Mouse (Mus musculus) forebrain, embryonic 14.5 days (tissue): ENCODE data around the gene Palld. TPM values are rescaled to one million over a fixed set of nuclear protein-coding genes. Genes with fewer than 3 reads are reported as not detected.
A peak's percentile ranks its signal among the peaks of the same experiment; 100 is the strongest.

ENCODE experiments used
- ATAC-seq: fragments of 200-750 bp; cut with Nextera tagmentation; 2 replicates; pipeline ENCODE4 v1.8.0; 2017; ENCODE audit warnings: mild to moderate bottlenecking, moderate library complexity
- DNase-seq: peaks from one replicate; pipeline ENCODE4 v3.0.0-alpha.2; 2015; ENCODE audit warnings: low spot score
- H3K27ac ChIP-seq: fragments of 300-500 bp; sonication (generic); 2 replicates; pipeline ENCODE4 v1.5.1; 2014; ENCODE audit warnings: low read depth, mild to moderate bottlenecking, control low read depth, low read length, moderate library complexity
- H3K27me3 ChIP-seq: fragments of 300-500 bp; sonication (generic); replicated peaks from 2 replicates; pipeline ENCODE4 v1.6.1; 2014; ENCODE audit warnings: low read length, control low read depth, mixed read lengths; ENCODE audit not compliant: control insufficient read depth, insufficient read depth
- H3K36me3 ChIP-seq: fragments of 300-500 bp; sonication (generic); 2 replicates; pipeline ENCODE4 v1.6.1; 2014; ENCODE audit warnings: low read length, control low read depth; ENCODE audit not compliant: control insufficient read depth, insufficient read depth
- H3K4me1 ChIP-seq: fragments of 300-500 bp; sonication (generic); 2 replicates; pipeline ENCODE4 v1.6.1; 2014; ENCODE audit warnings: antibody characterized with exemption, low read length, control low read depth; ENCODE audit not compliant: control insufficient read depth, insufficient read depth
- H3K4me2 ChIP-seq: fragments of 300-500 bp; sonication (generic); 2 replicates; pipeline ENCODE4 v1.6.1; 2014; ENCODE audit warnings: mild to moderate bottlenecking, control low read depth, low read length
- H3K4me3 ChIP-seq: fragments of 300-500 bp; sonication (generic); 2 replicates; pipeline ENCODE4 v1.5.1; 2014; ENCODE audit warnings: low read depth, low read length, control low read depth
- H3K9ac ChIP-seq: fragments of 300-500 bp; sonication (generic); 2 replicates; pipeline ENCODE4 v1.6.1; 2014; ENCODE audit warnings: mild to moderate bottlenecking, low read length, control low read depth, moderate library complexity
- H3K9me3 ChIP-seq: fragments of 300-500 bp; sonication (generic); replicated peaks from 2 replicates; pipeline ENCODE4 v1.6.1; 2016; ENCODE audit warnings: low read length, control low read depth, mixed read lengths; ENCODE audit not compliant: control insufficient read depth
- WGBS: fragments of 180-500 bp; shearing (Covaris S2); extraction: QIAGEN DNeasy Blood & Tissue Kit; methylation state at CpG from one replicate; pipeline ENCODE4 v1.1.7; 2014; 5-methylcytosine and 5-hydroxymethylcytosine counted together
- polyA plus RNA-seq: library from polyadenylated mRNA; unstranded; fragments of >200 nt; fragmentation: Nextera tagmentation; extraction: Ambion mirVana; gene quantifications from 2 replicates; pipeline ENCODE4 v1.2.1, GENCODE M21; 2014

Gene Palld
- polyA plus RNA-seq, 1 experiment from 2014 or later: 15.9 TPM

DNA sequence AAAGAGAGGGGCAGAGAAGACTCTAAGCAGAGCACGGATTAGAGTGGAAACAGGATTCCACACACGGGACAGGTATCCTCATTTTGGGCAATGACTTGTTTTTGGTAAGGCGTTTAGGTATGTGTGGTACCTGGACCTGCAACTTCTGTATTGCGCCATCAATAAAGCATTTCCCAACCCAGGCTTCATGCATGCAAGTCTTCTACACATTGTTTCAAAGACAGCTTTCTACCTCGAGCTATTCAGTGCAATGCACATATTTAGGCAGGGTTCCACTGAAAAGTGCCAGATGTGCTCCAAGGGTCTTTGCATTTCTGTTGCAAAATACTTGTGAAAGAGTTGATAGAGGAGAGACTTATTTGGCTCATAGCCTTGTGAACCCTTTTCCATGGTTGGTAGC is 241.5 kb downstream of the Palld start:
- no peak overlapping the region for H3K27ac ChIP-seq
- ATAC-seq (no peak), DNase-seq (no peak)
- no peak overlapping the region for H3K9ac ChIP-seq
- no peaks in the 10 kb centered on the region for H3K36me3 ChIP-seq
- no peak overlapping the region for H3K4me2 ChIP-seq
- WGBS: 93% methylated on average over 5 of the region's 5 CpGs
- no peak overlapping the region for H3K4me3 ChIP-seq
- no peaks in the 10 kb centered on the region for H3K27me3 ChIP-seq
- H3K9me3 ChIP-seq: no peaks in the 10 kb centered on the region
- H3K4me1 ChIP-seq: no peaks in the 10 kb centered on the region

DNA sequence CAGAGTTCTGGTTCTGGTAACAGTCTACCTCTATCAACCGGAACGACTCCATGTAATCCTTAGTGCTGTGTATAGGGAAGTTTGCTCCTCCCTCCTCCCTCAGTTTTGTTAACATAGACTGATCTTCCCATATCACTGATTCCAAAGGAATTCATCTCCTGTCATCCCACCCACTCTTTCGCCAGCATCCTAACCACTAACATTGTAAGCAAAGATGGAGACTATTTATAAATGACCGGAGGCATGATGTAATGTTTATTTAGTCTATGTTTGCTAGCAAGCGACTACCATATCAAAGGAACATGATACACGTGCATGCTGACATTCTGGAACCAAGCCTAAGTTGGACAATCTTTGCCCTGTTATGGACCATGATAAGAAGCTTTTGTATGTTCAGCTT is 250.5 kb downstream of the Palld start:
- H3K9me3 ChIP-seq: no peaks in the 10 kb centered on the region
- no peak overlapping the region for H3K4me2 ChIP-seq
- 91% methylated on average over 6 of the region's 6 CpGs for WGBS
- H3K36me3 ChIP-seq: no peaks in the 10 kb centered on the region
- H3K9ac ChIP-seq: no peak overlapping the region
- H3K27ac ChIP-seq: no peak overlapping the region
- H3K4me3 ChIP-seq: no peak overlapping the region
- H3K4me1 ChIP-seq: no peaks in the 10 kb centered on the region
- no peaks in the 10 kb centered on the region for H3K27me3 ChIP-seq
- DNase-seq (no peak), ATAC-seq (no peak)

DNA sequence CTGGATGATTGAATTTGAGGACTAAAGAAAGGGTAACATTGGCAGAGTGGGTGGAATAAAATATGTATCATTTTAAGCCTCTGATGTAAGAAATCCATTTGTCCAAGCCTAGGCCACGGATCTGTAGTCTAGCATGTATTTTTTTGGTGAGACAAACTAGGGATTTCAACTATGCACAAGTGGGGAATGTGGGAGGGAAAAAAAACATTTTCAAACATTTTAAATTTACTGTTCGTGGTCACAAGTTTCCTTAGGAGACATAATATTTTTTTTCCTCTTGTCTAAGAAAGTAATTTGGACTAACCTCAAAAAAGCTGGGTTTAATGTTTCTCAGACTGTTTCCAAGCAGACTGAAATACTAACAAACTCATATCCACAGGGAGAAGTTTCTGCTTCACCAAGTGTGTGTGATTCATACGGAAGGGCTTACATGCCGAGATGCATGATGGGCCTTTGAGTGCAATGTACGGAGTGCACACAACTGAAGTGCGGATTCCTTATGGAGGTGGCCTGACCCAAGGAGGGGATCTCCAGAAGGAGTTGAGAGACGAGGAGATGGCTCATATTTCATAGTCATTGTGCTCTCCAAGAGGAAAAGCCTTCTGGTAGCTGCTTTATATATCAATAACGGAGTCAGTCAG is 256.2 kb downstream of the Palld start:
- no peak for ATAC-seq
- 89% methylated on average over 8 of the region's 8 CpGs for WGBS
- H3K36me3 ChIP-seq: no peaks in the 10 kb centered on the region

DNA sequence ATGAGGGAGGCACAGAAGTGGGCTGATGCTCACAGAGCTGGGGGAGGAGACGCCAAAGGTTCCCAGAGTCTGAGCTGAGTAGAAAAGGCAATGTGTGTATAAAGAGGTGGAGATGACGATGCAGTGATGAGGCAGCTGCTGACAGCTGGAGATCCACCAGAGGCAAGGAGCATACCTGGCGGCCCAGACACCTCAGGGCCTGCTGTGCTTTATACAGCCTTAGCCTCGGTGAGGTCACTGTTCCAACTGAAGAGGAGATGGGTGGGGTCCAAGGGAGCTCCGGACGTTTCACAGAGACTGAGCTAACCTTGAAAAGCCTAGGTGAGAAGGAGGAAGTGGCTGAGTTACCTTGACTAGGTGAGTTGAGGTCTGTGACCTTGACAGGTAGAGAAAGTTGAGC is 256.8 kb downstream of the Palld start:
- WGBS: 84% methylated on average over 6 of the region's 6 CpGs
- no peak overlapping the region for H3K4me2 ChIP-seq
- H3K9me3 ChIP-seq: no peaks in the 10 kb centered on the region
- H3K36me3 ChIP-seq: no peaks in the 10 kb centered on the region
- H3K4me3 ChIP-seq: no peak overlapping the region
- DNase-seq (no peak), ATAC-seq (no peak)
- no peak overlapping the region for H3K9ac ChIP-seq
- no peaks in the 10 kb centered on the region for H3K4me1 ChIP-seq
- H3K27me3 ChIP-seq: no peaks in the 10 kb centered on the region
- H3K27ac ChIP-seq: no peak overlapping the region

More for the DNA sequence above, 256.2 kb downstream of the Palld start:
- Histone ChIP-seq H3K4me1 (no peaks in the 10 kb centered on the region), H3K4me2 (no peak overlapping the region), H3K9ac (no peak overlapping the region), H3K9me3 (no peaks in the 10 kb centered on the region), H3K27ac (no peak overlapping the region), H3K27me3 (no peaks in the 10 kb centered on the region), H3K4me3 (no peak overlapping the region)
- DNase-seq: no peak

DNA sequence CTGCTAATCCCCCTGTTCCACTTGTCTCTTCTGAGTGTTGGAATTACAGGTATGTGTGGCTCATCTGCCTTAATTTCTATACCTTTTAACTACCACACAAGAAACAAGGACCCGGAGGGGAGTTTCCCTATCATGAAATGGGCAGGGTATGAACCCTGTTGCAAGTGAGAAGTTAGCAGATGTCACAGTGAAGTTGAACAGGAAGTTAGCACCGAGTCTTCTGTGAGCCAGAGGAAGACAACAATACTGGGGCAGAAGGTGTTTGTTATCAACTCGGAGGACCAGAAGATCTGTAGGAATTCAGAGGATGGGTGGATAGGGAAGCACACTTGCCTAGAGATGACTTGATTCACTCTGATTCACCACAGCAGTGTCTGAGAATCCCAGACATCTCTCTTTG is 259.3 kb downstream of the Palld start:
- WGBS: 89% methylated on average over 3 of the region's 3 CpGs
- no peak for ATAC-seq

DNA sequence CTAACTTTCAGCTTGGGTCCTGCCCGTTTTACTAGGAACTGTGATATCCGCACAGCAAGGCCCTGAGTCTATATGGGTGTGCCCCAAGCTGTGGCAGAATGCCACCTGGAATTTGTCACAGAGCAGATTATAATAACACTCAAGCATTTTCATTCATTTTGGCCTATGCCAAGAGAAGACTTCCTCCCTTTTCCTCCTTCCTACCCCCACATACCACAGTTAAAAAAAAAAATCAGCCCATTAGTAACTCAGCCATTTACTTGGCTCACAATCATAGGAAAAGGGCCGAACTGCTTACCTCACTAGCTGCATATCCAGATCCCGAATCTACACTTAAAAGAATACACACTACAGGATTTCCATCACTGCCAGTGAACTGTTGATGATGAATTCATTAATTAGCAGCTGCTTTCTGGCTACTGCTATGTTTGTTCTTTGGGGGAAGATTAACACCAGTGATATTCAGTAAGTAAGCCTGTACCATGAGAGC is 260.1 kb downstream of the Palld start:
- no peaks in the 10 kb centered on the region for H3K9me3 ChIP-seq
- no peak overlapping the region for H3K4me2 ChIP-seq
- ATAC-seq (peak; percentile 68; the same call in 1 of the 2 replicates), DNase-seq (peak; percentile 66)
- no peaks in the 10 kb centered on the region for H3K4me1 ChIP-seq
- H3K27me3 ChIP-seq: no peaks in the 10 kb centered on the region
- WGBS: 60% methylated on average over 4 of the region's 4 CpGs
- H3K36me3 ChIP-seq: no peaks in the 10 kb centered on the region
- no peak overlapping the region for H3K4me3 ChIP-seq
- H3K27ac ChIP-seq: no peak overlapping the region
- H3K9ac ChIP-seq: no peak overlapping the region

More for the DNA sequence above, 259.3 kb downstream of the Palld start:
- H3K4me1 ChIP-seq: no peaks in the 10 kb centered on the region
- H3K27me3 ChIP-seq: no peaks in the 10 kb centered on the region
- no peaks in the 10 kb centered on the region for H3K9me3 ChIP-seq
- H3K36me3 ChIP-seq: no peaks in the 10 kb centered on the region
- no peak overlapping the region for H3K4me3 ChIP-seq
- no peak overlapping the region for H3K27ac ChIP-seq
- no peak overlapping the region for H3K9ac ChIP-seq
- DNase-seq: no peak
- no peak overlapping the region for H3K4me2 ChIP-seq

DNA sequence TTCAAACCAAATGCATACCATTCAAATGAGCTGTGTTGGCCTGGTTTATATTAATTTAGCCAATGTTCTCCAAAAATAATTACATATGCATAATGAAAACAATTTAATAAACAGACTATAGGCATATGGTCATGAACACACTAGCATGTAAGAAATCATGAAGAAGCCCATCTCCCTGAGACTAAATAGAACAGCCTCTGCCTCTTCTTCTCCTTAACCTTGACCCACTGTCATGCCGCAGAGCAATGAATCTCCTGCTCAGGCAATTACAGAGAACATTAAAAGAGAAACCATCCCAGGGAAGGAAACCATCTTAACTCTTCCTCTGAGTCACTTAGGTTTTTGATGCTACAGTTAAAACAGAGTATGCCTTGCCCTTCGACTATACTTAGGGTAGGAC is 262.9 kb downstream of the Palld start:
- Histone ChIP-seq H3K4me3 (no peak overlapping the region), H3K4me2 (no peak overlapping the region), H3K9ac (no peak overlapping the region), H3K4me1 (no peaks in the 10 kb centered on the region), H3K36me3 (no peaks in the 10 kb centered on the region), H3K27me3 (no peaks in the 10 kb centered on the region), H3K27ac (no peak overlapping the region), H3K9me3 (no peaks in the 10 kb centered on the region)
- ATAC-seq (no peak), DNase-seq (no peak)
- WGBS: 97% methylated on average over 2 of the region's 2 CpGs

DNA sequence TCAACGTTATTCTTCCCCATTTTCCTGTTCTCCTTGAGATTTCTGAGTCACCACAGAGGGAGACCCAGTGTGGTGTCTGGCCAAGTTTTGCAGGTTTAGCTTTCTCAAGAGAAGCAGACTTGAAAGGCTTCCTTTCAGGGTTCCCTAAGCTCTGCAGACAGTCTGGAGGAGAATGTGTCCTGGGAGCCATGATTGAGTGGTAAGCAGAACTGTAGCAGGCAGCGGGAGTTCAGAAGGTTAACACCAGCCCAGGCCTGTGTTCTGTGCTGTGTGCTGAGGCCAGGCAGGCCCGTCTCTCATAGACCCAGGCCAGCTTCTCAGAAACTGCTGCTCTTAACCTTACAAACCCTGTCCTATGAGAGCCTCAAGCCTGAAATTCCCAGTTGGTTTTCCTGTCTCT is 263.5 kb downstream of the Palld start:
- ATAC-seq: no peak

DNA sequence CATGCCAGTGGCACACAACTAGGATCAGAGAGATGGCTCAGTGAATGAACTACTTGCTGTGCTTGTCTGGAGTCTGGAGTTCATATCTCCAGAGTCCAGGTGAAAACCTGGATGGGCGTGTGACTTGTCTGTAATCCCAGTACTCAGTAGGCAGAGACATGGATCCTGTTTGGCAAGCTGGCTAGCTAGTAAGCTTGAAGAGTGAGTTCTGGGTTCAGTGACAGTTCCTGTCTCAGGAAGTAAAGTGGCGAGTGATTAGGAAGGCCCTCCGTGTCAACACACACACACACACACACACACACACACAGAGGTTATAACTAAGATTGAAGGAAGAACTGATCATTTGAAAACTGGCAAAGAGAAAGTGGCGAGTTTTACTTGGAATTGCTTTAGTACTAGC is 264.8 kb downstream of the Palld start:
- DNase-seq (no peak), ATAC-seq (no peak)
- 92% methylated on average over 4 of the region's 4 CpGs for WGBS
- H3K4me3 ChIP-seq: no peak overlapping the region
- no peaks in the 10 kb centered on the region for H3K4me1 ChIP-seq
- H3K9ac ChIP-seq: no peak overlapping the region
- H3K4me2 ChIP-seq: no peak overlapping the region
- H3K27me3 ChIP-seq: no peaks in the 10 kb centered on the region
- no peaks in the 10 kb centered on the region for H3K36me3 ChIP-seq
- H3K27ac ChIP-seq: no peak overlapping the region
- H3K9me3 ChIP-seq: no peaks in the 10 kb centered on the region

More for the DNA sequence above, 263.5 kb downstream of the Palld start:
- no peak overlapping the region for H3K4me2 ChIP-seq
- H3K9me3 ChIP-seq: no peaks in the 10 kb centered on the region
- no peaks in the 10 kb centered on the region for H3K27me3 ChIP-seq
- no peak overlapping the region for H3K9ac ChIP-seq
- DNase-seq: no peak
- 86% methylated on average over 3 of the region's 3 CpGs for WGBS
- no peaks in the 10 kb centered on the region for H3K4me1 ChIP-seq
- H3K4me3 ChIP-seq: no peak overlapping the region
- H3K36me3 ChIP-seq: no peaks in the 10 kb centered on the region
- H3K27ac ChIP-seq: no peak overlapping the region
